Mouse (Mus musculus) C2C12 (cell line): ENCODE data around the gene Kctd6. TPM values are rescaled to one million over a fixed set of nuclear protein-coding genes. Genes with fewer than 3 reads are reported as not detected.

Experiments used
- H3K27me3 ChIP-seq: one replicate; pipeline ENCODE4 v1.6.1; 2011; ENCODE audit not compliant: control insufficient read depth, insufficient read depth, insufficient read length
- H3K36me3 ChIP-seq: one replicate; pipeline ENCODE4 v1.6.1; 2011; ENCODE audit not compliant: control insufficient read depth, insufficient read depth
- H3K4me3 ChIP-seq: one replicate; pipeline ENCODE4 v1.5.1; 2011; ENCODE audit warnings: mild to moderate bottlenecking, control low read depth; ENCODE audit not compliant: poor library complexity, insufficient read depth, severe bottlenecking
- H3K79me2 ChIP-seq: one replicate; pipeline ENCODE4 v1.6.1; 2011; ENCODE audit not compliant: control insufficient read depth, insufficient read depth
- H3K79me3 ChIP-seq: one replicate; pipeline ENCODE4 v1.6.1; 2011; ENCODE audit warnings: low read depth, control low read depth
- H3ac ChIP-seq: one replicate; pipeline ENCODE3; 2011; ENCODE audit warnings: low read depth; ENCODE audit not compliant: control insufficient read depth, insufficient read length
- CEBPB ChIP-seq: IDR thresholded peaks from one replicate; pipeline ENCODE4 v1.6.1; 2011; ENCODE audit warnings: low read depth, mild to moderate bottlenecking, control low read depth, moderate library complexity
- CTCF ChIP-seq: IDR thresholded peaks from one replicate; pipeline ENCODE4 v1.5.1; 2011; ENCODE audit not compliant: control insufficient read depth, insufficient read depth, insufficient read length
- FOSL1 ChIP-seq: IDR thresholded peaks from one replicate; pipeline ENCODE4 v1.8.0; 2011; ENCODE audit warnings: mild to moderate bottlenecking, low read length; ENCODE audit not compliant: poor library complexity, insufficient read depth, severe bottlenecking
- MAX ChIP-seq: IDR thresholded peaks from one replicate; pipeline ENCODE4 v1.6.1; 2011; ENCODE audit warnings: mild to moderate bottlenecking, control low read depth
- MYOD1 ChIP-seq: IDR thresholded peaks from one replicate; pipeline ENCODE4 v1.6.1; 2011; ENCODE audit warnings: low read depth; ENCODE audit not compliant: control insufficient read depth, insufficient read length
- MYOG ChIP-seq: IDR thresholded peaks from one replicate; pipeline ENCODE4 v1.6.1; 2011; ENCODE audit not compliant: control insufficient read depth, insufficient read length; ENCODE audit errors: extremely low read depth
- USF1 ChIP-seq: IDR thresholded peaks from one replicate; pipeline ENCODE4 v1.6.1; 2011; ENCODE audit warnings: low read depth, mild to moderate bottlenecking, control low read depth, moderate library complexity
- polyA plus RNA-seq: library from polyadenylated mRNA; unstranded; fragments of >200 nt; fragmentation: generic; extraction: Trizol; gene quantifications from one replicate; pipeline ENCODE4 v1.2.1, GENCODE M21; 2012; ENCODE audit warnings: missing spikeins

The Kctd6 gene
- polyA plus RNA-seq, 1 experiment = 3.9 TPM

- H3ac ChIP-seq = no peak overlapping the region
- TF ChIP-seq FOSL1 = no peak
- no peak for TF ChIP-seq CEBPB
- no peak for TF ChIP-seq USF1
- no peak for TF ChIP-seq MYOD1
- TF ChIP-seq MAX = no peak
- no peak for TF ChIP-seq CTCF
- no peak for TF ChIP-seq MYOG
- H3K36me3 ChIP-seq = peaks cover 3% of the 10 kb centered on the region
- H3K27me3 ChIP-seq = no peaks in the 10 kb centered on the region
- no peak overlapping the region for H3K4me3 ChIP-seq
- H3K79me2 ChIP-seq = no peaks in the 10 kb centered on the region
- H3K79me3 ChIP-seq = peaks cover 1% of the 10 kb centered on the region
Measured at GRCm38 (mm10) chr14:8223506-8224293, 9.8 kb downstream of the Kctd6 start.

DNA sequence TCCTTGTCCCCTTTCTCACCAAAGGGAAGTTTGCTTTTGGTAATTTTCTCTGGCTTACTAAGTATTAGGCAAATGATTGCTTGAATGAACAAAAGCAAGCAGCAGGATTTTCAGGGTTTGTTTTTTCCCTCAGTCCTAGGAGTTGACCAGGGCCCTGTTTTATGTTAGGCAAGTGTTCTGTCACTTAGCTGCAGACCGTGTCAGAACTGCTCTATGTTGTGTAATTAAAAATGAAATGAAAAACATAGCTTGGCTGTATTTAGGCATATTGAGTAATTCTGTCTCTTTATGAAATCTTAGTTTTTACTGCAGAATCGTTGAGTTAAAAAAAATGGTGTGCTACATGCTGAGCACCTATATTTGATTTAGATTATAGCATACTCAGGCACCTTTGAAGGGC lies 10.9 kb downstream of the Kctd6 start:
- no peaks in the 10 kb centered on the region for H3K79me3 ChIP-seq
- H3ac ChIP-seq = no peak overlapping the region
- H3K36me3 ChIP-seq = peaks cover 3% of the 10 kb centered on the region
- H3K27me3 ChIP-seq = no peaks in the 10 kb centered on the region
- H3K4me3 ChIP-seq = no peak overlapping the region
- no peak for TF ChIP-seq MYOD1
- TF ChIP-seq CEBPB = no peak
- TF ChIP-seq CTCF = no peak
- TF ChIP-seq MYOG = no peak
- TF ChIP-seq FOSL1 = no peak
- TF ChIP-seq MAX = no peak
- TF ChIP-seq USF1 = no peak
- H3K79me2 ChIP-seq = no peaks in the 10 kb centered on the region

DNA sequence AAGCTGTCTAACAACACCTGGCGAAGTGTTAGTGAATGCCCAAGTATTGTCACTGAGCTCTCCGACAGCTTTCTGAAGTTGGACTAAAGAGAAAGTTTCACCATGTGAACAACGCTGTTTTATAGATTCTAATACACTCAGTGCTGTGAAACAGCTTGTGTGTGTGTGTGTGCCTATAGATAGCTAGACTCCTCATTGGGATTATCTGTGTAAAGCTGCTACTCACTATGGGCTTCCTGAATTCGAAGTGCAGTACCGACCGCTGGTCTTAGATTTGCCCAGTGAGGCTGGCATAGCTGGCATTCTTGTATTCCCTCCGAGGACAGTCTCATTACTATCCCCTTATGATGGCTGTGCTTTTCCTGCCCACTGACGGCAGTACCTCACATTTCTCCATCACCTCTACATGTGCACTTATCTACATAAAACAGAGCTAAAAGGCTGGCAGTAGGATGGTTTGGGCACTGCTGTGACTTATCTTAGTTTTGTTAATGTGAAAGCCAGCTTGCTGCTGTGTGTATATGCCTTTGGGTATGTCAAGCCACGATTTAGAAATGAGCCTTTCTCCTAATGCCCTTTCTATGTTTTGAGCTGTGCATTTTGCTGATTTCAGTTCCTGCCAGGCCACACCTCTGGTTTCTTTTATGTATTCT lies 15.6 kb downstream of the Kctd6 start:
- Histone ChIP-seq H3K79me3 (no peaks in the 10 kb centered on the region), H3K27me3 (no peaks in the 10 kb centered on the region), H3K4me3 (no peak overlapping the region), H3K79me2 (no peaks in the 10 kb centered on the region), H3K36me3 (no peaks in the 10 kb centered on the region), H3ac (no peak overlapping the region)
- TF ChIP-seq USF1 (no peak), MYOD1 (no peak), MYOG (no peak), CEBPB (no peak), FOSL1 (no peak), MAX (no peak), CTCF (no peak)

DNA sequence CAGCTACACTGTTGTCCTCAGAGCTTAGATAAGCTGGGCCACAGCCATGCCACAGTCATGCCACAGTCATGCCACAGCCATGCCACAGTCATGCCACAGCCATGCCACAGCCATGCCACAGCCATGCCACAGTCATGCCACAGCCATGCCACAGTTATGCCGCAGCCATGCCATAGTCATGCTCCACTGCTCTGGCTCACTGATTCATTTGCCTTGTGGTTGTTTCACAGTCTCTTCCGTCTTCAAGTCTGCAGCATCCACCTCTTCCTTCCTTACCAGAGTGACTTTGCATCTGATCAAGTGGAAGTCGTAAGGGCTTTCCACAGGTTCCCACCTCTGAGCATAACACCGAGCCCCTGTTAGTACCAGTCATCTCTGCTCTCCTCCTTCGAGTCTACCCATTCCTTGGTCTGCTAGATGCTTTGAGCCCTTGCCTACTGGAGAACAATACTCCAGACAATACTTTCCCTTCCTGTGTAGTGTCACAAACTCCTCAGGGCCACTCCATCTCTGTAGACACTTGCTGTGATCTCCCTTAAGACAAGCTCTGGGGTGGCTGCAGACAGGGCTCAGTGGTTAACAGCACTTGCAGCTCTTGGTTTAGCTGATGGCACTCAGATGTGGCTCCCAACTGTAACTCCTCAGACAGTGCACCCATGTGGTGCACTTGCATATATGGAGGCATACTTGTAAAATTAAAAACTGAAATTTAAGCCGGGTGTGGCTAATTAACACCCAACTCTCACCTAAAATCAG lies 18.4 kb downstream of the Kctd6 start:
- TF ChIP-seq MAX (no peak), MYOD1 (peak; percentile 72)
- H3ac ChIP-seq = no peak overlapping the region
- H3K27me3 ChIP-seq = no peaks in the 10 kb centered on the region

DNA sequence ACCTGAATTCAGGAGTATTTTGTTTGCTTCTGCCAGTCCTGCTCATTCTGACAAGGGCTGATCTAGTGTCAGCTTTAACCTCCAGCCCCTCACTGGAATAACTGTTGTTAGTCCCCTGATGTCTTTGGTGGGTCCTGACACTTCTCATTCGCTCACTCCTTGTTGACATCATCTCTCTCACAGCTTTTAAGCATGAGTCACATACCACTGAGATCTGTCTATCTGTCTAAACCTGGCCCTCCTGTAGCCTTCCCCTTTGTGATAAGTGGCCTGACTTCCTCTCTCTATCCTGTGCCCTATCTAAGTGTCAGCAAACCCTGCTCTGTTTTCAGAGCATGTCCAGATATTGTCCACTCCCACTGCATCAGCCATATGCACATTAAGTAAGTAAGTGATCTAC lies 19.3 kb downstream of the Kctd6 start:
- TF ChIP-seq MAX (no peak), CTCF (no peak), MYOG (no peak), CEBPB (no peak), USF1 (no peak), FOSL1 (no peak), MYOD1 (no peak)

More for the DNA sequence above, 18.4 kb downstream of the Kctd6 start:
- Histone ChIP-seq H3K79me2 (no peaks in the 10 kb centered on the region), H3K36me3 (no peaks in the 10 kb centered on the region), H3K79me3 (no peaks in the 10 kb centered on the region), H3K4me3 (no peak overlapping the region)

More for the DNA sequence above, 19.3 kb downstream of the Kctd6 start:
- no peaks in the 10 kb centered on the region for H3K27me3 ChIP-seq
- no peaks in the 10 kb centered on the region for H3K36me3 ChIP-seq
- H3ac ChIP-seq = no peak overlapping the region
- no peaks in the 10 kb centered on the region for H3K79me2 ChIP-seq
- no peaks in the 10 kb centered on the region for H3K79me3 ChIP-seq
- no peak overlapping the region for H3K4me3 ChIP-seq
